Mouse (Mus musculus) granulocyte monocyte progenitor cell, adult 5-6 weeks (primary cell): ENCODE measurements at regions not wholly inside any gene's neighbourhood (a gene's known extent, or its start where the extent isn't known, plus 50 kb on each side); places are given as distances from the start of the nearest gene placed in this dataset.

ENCODE experiments used
- ATAC-seq: replicated peaks from 2 replicates; pipeline ENCODE4 v1.8.0; 2016; ENCODE audit warnings: mild to moderate bottlenecking, moderate TSS enrichment, inconsistent platforms; ENCODE audit not compliant: poor library complexity, severe bottlenecking

DNA sequence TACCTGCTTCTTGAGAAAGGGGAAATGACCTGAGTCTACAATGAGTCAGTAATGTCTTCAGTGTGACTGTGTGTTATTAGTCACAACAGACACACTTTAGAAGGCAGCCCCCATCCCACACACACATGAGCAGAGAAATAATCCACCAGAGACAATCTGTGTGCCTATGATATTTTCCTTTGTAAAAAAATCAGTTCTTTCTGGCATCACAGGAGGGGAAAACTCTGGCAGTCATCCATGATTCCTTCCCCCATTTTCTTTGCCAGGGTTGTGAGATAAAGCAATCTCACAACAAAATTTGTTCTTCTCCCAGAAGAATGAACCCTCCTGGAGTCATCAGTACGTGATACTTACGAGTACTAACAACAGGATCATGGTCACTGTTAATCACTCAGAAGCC, 236.2 kb downstream of the 1500009L16Rik start:
- no peak for ATAC-seq

DNA sequence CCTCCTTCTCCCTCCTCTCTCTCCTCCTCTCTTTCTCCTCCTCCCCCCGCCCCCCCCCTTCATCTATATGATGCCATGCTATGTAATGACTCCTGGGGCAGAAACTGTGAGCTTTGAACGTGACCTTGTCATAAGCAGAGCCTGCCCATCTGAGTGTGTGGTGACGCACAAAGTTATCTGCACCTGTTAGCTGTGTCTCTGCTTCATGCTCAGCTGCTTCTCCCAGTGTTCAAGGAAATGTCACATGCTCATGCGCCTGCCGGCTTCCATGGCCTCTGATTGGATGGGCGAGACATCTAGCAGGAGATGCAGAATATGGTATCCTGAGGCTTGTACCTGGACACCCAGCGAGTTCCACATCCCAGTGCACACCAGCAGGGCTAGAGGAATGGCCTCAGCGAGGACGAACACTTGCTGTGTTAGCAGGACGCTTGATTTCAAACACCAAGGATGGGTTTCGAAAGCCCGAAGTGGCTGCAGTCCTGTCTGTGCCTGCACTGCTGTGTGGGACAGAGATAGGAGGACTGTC, 240.6 kb downstream of the 1500009L16Rik start:
- ATAC-seq, result no peak

DNA sequence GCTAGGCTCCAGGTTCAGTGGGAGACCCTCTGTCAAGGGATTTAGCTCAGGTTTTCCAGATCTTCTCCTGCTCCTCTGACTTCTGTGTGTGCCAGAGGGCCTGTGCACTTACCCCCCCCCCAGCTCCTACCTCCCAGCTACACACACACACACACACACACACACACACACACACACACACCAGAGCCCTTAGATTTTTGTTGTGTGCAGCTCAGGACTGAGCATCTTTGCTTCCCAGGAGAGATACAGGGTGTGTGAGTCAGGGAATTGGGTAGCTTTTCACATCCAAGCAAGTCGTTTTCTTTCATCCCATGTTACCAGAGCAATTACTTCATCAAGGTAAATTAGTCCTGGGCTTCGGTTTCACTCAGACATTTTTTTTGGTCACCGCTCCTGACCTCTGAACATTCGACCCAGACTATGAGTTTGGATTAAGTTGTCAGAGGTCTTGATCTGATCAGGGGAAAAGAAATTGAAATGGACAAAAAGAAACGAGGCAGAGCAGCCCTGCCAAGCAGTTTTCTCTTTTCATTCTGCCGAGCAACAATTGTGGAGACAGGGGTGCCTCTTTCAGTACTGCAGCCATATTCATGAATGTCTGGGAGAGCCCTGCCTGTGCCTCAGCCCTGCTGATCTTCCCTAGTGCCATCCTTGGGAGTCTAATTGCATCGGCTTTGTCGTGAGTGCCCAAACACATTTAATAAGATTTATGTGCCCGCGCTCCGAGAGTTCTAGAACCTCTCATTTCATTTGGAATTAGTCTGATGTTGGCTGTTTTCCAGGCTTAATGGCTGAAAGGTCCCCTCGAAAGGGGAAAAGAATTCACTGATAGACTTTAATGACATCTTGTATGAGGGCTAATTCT, 241.3 kb downstream of the 1500009L16Rik start:
- no peak for ATAC-seq

DNA sequence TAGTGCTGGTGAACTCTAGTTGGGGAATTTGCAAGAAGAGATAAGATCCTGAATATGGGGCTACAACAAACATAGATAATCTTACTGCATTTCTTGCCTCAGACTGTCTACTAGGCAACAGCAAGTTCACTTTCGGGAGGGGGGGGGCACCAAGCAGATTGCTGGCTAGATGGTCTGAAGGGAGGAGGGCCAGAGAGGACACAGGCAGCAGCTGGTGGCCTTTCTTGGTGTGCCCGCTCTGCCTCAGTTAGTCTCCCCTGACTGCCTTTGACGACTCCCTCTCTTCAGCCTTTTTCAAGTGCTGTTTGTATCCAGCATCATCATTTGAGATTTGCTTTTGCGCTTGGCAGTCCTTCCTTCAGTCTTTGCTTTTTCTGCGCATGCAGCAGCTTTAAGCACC, 242.2 kb downstream of the 1500009L16Rik start:
- no peak for ATAC-seq

DNA sequence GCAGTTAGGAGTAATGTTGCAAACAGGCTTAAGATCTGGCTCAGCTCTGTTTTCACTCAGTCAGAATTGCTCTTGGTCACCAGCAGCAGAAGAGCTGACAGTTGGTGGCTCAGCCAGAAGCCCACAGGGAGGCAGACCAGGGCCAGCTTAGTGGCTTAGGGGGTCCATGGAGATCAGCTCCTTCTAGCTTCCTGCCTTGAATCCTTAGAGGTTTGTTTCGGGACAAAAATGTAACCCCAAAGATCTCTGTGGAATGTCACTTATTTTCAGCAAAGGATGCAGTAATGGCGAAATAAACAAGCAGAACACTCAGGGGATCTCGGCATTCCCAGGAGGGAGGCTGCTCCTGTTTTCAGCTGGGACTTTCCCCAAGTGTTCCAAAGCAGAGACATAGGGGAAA, 247.8 kb downstream of the 1500009L16Rik start:
- no peak for ATAC-seq

GRCm38 (mm10) chr10:83974548-83974947, 251.9 kb downstream of the 1500009L16Rik start:
- no peak for ATAC-seq

GRCm38 (mm10) chr10:83976548-83976947, 253.9 kb downstream of the 1500009L16Rik start:
- no peak for ATAC-seq

DNA sequence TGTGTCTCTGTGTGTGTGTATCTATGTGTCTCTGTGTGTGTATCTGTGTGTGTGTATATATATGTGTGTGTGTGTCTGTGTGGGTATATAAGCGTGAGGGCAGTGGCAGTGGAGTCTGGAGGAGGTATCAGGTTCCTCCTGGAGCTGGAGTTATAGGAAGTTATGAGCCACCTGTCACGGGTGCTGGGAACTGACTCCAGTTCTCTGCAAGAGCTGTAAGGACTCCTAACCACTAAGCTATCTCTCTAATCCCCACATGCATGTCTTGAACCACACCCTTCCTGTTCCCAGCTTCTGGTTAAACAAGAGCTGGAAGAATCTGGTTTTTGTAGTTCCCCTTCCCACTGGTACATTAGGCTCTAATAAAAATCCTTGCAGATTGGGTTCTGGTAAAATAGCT, 257.3 kb downstream of the 1500009L16Rik start:
- no peak for ATAC-seq

DNA sequence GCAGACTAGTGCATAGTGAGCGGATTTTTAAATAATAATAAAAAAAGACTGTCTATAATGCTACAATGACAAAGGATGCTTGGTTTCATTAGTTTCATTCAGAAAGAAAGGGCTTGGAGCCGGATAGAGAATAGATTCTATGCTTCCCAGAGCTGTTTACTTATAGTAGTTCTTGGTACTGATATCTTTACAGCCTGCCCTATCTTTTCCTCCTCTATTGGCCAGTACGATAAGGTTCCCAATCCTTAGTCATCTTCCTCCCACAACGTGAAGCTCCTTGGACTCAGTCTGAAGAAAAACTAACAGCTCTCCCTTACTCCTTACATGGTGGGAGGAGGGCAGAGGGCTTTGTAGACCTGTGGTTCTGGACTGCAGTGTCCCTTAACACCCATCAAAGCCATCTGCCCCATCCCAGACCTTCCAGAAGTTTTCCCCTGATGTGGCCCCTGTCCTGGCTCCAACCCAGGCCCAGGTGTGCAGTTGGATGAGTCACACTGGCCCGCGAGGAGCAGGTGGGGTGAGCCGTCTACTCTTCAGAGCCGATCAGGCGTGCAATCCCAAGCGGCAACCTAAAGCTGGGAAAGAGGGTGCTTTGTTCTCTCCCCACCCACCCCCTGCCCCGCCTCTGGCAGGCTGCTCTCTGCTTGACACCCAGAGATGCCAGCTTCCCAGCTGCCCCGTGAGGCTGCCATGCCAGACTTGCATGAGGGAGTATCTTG, 262.2 kb downstream of the 1500009L16Rik start:
- ATAC-seq, result no peak

DNA sequence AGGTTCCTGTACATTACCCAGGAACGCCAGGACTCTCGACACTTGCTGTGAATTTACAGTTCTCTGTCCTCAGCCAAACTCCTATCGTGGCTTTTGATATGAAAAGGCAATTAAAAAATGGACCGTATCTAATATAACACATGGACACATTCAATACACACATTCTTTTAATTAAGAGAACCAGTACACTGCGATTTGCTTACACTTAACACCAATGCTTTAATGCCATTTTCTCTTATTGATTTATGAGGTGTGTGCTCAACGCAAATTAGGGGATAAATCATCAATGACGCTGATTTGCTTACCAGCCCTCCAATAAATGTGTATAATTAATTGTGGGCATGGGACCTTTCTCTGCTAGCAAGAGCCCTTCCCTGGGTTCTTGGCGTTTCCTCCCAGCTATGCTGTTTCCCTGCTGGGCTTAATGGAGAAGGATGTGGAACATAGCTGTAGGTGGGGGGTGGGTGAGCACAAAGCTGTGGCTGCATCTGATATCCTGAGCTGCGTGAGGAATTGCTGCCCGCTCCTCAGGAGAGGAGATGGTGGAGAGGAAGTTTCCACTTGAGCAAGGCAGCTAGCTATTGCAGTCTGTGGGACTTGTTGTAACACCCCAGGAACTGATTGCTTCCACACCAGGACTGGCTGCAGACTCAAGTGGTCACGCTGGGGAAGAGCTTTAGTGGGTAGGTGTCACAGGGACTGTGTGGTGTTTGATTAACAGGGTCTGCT, 270.1 kb downstream of the 1500009L16Rik start:
- peak; percentile 76 for ATAC-seq

DNA sequence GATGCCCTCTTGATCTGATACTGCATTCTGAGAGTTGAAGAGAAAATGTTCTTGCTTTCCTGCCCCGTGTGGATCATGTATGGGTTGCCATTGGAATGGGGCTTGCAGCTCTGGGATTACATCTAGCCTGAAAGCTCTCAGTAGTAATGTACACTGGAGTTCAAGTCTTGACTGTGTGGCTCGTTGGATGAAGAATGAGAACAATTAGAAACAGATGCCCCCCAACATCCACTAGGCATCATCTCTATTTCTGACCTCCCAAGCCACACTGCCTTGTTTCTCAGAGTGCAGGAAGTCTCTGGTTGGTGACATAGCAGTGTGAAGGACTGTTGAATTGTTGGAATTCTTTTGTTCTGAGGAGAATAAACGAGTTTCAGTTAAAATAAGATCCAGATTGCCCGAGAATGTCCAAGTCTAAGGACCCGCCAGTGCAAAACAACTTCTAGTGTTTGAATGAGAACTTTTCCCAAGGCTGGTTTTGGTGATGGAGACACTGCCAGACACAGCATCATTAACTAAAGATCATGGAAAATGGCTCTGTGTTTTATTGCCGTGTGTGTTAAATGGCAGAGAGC, 272.4 kb downstream of the 1500009L16Rik start:
- ATAC-seq, result no peak

GRCm38 (mm10) chr10:83995913-83996312, 273.2 kb downstream of the 1500009L16Rik start:
- ATAC-seq, result peak; percentile 59

DNA sequence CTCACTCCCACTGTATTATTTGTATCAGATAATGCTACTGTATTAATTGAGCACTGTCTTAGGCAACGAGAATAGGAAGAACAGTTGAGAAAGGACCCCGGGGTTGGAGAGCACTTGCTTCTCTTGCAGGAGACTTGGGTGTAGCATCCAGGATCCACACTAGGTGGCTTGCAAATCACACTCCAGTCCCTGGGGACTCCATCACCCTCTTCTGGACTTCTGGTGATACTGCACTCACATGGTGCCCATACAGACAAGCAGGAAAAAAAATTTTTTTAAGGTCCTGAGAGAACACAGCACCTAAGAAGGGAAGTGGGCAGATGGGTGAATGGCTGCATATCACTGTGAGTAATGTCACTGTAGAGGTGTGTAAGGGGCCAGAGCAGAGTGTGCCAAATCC, 273.8 kb downstream of the 1500009L16Rik start:
- ATAC-seq, result peak; percentile 62; the same call in 1 of the 2 replicates

GRCm38 (mm10) chr10:84000436-84001208, 278.0 kb downstream of the 1500009L16Rik start:
- ATAC-seq, result no peak

GRCm38 (mm10) chr10:84002744-84003143, 280.1 kb downstream of the 1500009L16Rik start:
- no peak for ATAC-seq

GRCm38 (mm10) chr10:84003601-84004149, 281.0 kb downstream of the 1500009L16Rik start:
- no peak for ATAC-seq

DNA sequence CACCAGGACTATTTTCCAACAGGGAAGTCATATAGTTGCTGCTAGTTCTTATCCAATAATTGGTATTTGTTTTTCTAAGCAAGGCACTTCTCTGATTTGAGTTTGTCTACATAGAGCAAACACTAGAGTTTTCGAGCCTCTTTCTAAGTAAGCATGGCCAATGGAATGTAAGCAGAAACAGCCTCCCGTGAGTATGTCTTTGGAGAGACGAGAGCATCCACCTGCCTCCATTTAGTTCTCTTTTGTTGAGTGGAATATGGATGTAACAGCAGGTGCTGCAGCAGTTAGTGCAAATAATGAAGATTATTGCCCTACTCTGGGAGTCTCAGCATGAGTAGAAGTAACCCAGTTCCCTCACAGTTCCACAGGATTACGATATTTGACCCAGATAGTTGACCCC, 286.3 kb downstream of the 1500009L16Rik start:
- no peak for ATAC-seq

- ATAC-seq, result peak; percentile 88
These were observed 296.7 kb downstream of the 1500009L16Rik start for GRCm38 (mm10) chr10:84019381-84019780.

DNA sequence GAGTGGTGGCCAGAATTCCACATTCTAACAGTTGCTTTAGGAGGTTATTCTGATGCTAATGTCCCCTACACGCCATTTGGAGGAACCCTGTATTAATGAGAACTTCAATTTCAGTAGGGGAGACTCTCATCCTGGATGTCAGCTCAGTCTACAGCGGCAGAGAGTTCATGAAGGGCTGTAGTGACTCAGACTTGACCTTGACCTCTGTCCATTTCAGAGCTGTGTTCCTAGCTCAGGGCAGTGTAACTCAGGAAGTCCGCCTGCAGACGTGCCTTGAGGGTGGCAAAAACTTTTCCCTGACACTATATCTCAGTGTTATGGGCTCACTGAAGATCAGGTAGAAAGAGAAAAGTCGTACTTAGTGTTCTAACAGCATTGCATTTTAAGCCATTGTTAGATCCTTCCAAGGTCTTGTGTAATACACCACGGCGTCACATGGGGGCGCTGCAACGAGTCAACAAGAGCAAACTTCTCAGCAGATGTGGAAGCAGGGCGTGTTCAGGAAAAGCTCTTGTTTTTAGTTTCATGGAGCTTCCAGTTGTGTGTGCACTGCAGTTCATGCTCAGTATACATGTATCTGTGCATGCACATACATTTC, 297.5 kb downstream of the 1500009L16Rik start:
- peak; percentile 69 for ATAC-seq
